Mouse (Mus musculus) erythroblast, embryonic 14.5 days (primary cell): ENCODE results near the gene Tomt.

Experiments used
- GATA1 ChIP-seq: IDR thresholded peaks from 2 replicates; pipeline ENCODE4 v1.6.1; 2012; ENCODE audit warnings: low read length, inconsistent platforms, mixed read lengths
- TAL1 ChIP-seq: IDR thresholded peaks from 3 replicates; pipeline ENCODE4 v1.6.1; 2012; ENCODE audit warnings: low read length, inconsistent platforms, mixed read lengths

GRCm38 (mm10) chr7:101888460-101888859 is 17.7 kb downstream of the Tomt start:
- TF ChIP-seq GATA1 (no peak), TAL1 (no peak)
